Mouse (Mus musculus) urinary bladder, adult 18-20 months (tissue): ENCODE measurements around the gene Tango2.

Source experiments
- DNase-seq, 2 experiments: peaks; one replicate each; pipeline ENCODE4 v3.0.0; 2022; ENCODE audit warnings: low spot score in 2 of 2, mixed read lengths in 2 of 2

The Tango2 gene

DNA sequence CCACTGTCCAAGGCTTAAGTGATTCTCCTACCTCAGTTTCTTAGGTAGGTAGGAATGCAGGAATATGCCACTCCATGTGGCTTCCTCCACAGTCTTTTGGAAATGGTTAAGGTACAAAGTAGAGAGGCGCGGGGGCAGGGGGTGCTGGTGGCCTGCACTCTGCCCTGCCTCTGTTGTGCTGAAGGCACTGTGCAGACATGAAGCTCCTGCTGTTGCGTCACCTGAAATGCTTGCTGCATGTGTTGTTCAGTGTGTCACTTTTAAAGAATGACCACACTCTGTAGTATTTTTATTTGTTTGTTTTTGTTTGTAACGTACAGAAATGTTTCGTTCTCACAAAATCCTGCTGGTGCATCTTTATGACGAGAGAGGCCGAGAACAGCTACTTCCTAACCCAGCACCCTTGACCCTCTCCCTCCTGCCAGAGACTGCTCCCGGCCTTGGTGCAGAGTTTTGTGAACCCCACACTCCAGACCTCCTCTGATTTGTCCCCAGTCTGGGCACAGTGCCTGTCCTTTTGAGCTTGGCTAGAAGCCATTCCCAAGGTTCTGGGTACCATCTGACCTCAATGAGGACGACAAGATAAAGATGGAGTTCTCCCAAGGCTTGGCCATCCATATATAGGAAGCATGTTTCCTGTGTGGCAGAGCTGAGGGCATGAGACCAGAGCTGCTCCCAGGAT lies 35.3 kb upstream of the Tango2 start:
- DNase-seq, result no peak

DNA sequence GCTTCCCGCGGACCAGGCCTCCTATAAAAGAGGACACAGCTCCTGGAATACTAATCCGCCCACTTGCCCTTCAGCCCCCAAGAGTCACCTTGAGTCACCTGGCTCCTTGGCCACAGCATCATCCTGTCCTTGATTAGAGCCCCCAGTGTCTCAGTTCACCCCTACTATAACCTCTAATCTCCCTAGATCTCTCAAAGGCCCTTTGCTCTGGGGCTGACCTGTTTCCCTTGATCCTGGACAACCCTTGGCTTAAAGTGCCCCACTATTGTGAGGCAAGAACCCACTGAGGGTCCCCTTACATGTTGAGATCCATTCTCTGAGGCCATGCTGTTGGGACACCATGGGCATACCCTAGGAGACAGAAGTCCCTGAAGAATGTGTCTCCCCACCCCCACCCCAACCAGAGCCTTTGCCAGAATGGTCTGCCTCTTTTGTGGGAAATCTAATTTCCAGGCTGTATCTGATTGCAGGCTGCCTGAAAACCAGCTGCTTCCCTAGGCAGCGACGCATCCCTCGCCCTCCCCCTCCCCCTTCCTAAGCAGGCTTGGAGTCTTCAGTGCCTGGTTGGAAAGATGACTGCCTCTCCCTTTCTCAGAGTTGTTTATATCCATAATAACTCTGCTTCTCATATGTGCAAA lies 33.8 kb upstream of the Tango2 start:
- DNase-seq, result no peak

DNA sequence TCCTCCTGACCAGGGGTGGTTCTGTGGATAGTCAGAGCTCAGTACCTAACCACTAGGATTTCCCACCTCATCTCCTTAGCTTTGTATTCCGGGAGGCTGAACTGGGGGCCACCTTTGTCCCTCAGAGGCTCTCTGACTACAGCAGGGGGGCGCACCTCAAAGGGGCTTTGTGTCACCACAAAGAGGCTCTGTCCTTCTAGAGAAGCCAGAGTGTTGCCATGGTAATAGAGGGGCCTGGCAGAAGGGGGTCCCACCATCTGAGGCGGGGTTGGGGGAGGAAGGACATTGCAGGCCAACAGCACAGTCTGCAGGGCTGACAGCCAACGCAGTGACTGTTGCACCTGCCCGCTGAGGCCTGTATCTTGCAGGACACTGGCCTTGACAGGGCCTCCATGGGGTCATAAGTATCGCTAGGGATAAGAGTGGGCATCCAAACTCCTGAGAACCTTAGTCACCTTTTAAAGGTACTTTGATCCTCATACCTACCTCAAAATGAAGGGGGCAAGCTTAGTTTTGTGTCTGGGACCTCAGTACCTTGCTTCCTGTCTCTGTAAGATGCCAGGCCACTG lies 32.7 kb upstream of the Tango2 start:
- no peak for DNase-seq

DNA sequence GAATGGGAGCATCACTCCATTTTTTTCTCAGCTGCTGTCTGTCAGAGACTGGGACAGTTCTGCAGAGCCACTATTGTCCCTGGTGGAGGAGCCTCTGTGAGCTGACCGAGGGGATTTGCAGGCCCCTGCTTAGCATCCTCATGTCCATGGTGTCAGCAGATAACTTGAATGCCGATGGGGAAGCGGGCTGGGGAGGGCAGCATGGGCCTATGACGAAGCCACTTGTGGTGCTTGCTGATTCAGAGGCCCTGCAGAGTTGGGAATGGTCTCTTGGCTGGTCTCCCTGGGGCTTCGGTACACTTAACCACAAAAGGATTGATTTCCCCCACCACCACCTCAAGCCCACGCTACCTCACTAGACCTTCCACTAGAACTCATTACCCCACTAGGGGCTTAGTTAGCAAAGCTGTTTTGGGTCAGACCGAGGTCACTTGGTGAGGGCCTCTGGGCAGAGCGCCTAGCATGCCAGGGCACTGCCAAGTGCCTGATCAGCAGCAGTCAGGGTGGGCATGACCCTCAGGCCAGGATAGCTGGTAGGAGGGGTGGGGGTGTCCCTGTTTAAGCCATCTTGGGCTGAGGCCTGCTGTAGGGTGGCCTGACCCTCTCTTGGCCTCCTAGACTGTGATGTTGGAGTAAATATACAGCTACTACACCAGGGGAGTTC lies 31.6 kb upstream of the Tango2 start:
- no peak for DNase-seq

DNA sequence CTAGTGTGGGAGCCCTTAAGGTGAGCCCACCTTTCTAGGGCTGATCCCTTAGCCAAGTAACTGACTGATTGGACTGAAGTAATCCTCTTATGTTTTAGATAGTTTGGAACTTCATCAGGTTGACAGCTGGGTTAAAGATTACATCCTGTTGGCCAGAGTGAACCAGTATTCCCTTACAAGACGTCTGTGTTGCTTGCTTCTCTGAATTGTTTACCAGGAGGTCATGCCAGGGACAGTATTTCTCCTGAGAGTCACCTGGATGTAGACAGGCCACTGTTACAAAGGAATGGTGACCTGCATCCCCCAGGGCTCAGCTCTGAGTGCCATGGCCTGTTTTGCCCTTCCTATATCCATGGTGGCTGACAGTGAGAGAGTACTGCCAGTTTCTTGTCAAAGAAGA lies 30.6 kb upstream of the Tango2 start:
- DNase-seq, result no peak

DNA sequence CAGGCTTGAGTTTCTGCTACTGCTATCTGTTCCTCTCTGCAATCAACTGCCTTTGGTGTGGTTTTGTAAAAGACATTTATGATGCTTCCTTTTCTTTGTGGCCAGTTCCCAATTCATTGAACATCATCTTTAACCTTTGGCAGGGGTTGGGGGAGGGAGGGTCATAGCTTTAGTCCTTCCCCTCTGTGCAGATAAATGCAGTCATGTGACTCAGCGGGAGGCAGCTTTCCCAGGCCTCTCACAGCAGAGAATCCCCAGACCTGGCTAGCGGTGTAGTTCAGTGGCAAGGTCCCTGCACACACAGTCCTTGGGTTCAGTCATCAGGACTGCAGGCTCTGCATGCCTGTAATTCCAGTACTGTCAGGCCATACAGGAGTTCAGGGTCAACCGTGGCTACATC lies 29.3 kb upstream of the Tango2 start:
- DNase-seq, result no peak

DNA sequence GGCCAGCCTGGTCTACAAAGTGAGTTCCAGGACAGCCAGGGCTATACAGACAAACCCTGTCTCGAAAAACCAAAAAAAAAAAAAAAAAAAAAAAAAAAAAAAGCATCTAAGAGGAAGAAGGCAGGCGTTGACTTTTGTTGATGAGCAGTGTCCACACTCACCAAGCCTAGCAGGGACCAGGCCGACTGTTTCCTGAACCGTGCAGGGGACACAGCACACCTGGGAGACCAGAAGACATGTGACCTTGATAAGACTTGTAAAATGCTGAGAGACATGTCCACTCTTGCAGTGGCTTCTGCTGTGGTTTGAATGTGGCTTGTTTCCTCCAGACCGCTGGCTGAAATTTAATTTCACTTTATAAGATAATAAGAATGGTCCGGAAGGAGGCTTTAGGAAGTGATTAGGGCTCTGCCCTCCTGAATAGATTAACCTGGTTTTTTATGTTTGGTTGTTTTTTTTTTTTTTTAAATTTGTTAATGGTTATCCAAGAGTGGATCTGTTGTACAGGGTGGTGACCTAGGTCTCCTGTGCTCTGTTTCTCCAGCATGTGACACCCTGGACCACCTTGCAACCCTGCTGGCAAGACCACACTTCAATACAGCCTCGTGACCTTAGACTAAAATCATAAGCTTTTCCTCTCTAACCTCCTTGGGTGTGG lies 28.5 kb upstream of the Tango2 start:
- peak in 1 of 2 experiments; percentile 49 for DNase-seq

DNA sequence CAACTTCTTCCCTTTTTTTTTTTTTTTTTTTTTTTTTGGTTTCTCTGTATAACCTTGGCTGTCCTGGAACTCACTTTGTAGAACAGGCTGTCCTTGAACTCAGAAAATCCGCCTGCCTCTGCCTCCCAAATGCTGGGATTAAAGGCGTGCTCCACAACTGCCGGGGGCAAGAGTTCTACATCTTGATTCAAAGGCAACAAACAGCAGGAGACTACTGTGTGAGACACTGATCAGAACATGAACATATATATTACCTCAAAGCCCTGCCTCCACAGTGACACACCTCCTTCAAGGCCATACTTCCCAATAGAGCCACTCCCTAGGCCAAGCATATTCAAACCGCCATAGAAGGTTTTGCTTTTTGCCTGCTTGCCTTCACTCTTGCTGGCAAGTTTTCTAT lies 25.7 kb upstream of the Tango2 start:
- no peak for DNase-seq

DNA sequence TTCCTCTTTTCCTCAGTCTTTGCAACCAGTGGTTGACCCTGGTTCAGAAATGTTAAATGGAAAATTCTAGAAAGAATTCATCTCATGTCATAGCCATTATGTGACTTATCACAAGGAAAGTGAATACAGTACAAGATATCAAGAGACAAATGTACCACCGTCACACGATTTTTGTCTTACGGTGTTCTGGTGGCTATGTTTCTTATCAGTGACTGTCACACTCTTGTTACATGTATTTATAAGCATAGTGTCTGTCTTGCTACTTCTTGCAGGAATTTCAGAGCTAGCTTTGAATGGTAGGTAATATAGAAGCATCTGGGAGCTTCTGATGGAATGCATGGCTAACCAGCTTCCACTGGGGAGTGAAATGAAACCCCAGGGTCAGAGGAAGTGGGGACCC lies 22.3 kb upstream of the Tango2 start:
- no peak for DNase-seq

DNA sequence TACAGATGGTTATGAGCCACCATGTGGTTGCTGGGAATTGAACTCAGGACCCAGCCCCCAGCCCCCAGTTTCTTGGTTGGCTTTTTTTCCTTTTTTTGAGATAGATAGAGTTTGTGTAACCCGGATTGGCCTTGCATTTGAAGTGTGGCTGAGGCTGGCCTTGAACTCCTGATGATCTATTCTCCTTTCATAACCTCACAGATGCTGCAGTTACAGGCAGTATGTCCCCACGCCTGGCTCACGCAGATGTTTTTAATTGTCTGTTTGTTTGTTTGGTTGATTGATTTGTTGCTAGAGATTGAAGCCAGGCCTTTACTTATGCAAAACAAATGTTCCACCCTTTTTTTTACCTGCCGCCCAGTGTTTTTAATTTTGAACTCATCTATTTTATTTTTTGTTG lies 18.9 kb upstream of the Tango2 start:
- no peak for DNase-seq

DNA sequence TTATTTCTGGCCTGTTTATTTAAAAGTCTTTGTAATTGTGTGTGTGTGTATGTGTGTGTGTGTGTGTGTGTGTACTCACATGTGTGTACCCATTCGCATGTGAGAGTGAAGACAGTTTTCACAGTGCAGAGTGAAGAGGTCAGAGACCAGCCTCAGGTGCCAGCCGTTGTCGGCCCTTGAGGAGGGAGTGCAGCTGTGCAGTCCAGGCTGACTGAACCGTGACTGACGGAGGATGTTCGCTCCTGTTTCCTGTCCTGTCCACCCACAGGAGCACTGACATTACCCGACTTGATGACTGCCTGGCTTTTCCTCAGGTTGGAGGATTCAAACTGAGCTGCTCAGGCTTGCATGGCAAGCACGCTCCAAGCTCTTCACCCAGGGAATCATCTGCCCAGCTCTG lies 15.0 kb upstream of the Tango2 start:
- no peak for DNase-seq

DNA sequence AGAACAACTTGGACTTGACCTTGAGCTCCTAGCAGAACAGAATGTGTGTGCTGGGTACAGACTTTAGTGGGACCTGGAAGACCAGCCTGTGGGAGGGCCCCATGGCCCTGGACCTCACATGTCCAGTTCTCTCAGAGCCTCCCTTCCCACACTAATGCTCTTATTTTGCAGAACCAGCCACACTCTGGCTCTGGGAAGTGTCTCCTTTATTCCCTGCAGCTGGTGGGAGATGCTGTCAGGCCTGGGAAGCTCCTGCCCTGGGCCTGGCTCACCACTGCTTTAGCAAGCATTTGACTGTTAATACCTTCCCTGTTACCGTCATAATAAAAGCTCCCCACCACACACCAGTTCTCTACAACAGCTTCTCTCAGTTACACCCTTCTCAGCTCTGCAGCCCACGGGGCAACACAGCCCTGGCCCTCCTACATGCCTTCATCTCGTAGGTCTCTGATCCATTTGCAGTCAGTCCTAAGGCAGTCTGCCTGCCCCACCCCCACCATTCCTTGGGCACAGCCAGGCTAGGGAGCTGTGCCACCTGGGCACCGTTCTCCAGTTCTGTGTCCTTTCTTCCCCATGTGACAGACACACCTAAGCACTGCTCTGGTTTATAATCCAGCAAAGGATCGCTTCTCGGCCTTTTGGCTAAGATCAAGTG lies 12.4 kb upstream of the Tango2 start:
- DNase-seq, result no peak

DNA sequence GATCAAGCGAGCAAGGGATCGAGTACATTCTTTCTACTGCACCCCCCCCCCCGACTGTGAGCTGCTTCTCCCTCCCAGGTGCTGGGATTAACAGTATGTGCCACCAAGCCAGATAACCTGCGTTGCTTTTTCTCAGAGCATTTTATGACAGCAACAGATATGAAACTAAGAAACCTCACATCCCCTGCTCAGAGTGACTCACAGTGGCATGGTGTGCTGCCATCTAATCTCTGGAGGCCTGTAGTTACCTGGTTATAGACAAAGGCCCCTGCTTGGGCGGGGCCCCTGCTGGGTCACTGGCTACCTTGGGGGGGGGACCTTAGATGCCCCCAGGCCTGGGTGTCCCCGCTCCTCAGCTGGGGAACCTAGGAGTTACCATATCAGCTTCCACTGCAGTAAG lies 10.1 kb upstream of the Tango2 start:
- no peak for DNase-seq

DNA sequence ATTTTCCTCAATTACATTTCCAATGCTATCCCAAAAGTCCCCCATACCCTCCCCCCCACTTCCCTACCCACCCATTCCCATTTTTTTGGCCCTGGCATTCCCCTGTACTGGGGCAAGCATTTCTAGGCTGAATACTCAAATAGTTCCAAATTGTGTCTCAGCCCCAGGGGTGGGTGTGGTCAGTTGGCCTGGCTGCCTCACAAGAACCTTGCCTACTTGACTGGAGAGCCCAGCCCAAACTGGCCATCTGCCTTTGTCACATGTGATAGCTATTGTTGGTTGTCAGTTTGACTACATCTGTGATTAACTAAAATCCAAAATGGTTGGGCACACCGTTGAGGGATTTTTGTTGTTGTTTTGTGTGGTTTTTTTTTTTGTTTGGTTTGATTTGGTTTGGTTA lies 9.1 kb upstream of the Tango2 start:
- no peak for DNase-seq

DNA sequence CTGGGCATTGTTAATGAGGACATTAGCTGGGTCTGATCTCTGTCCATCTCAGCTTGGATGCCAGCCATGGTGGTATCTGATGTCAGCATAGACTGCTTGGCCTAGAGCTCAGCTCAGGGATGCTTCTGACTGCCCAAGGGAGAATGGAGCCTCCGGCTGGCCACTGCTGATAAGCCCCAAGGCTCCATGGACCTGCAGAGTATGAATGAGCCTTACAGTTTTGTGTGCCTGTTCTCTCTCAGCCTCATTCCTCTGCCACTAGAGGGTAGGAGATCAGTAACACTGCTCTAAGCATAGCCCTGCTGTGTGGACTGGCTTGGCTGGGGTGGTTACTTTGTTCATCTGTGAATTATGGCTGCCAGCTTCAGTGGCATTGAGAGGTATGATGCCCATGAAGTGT lies 5.2 kb upstream of the Tango2 start:
- no peak for DNase-seq

DNA sequence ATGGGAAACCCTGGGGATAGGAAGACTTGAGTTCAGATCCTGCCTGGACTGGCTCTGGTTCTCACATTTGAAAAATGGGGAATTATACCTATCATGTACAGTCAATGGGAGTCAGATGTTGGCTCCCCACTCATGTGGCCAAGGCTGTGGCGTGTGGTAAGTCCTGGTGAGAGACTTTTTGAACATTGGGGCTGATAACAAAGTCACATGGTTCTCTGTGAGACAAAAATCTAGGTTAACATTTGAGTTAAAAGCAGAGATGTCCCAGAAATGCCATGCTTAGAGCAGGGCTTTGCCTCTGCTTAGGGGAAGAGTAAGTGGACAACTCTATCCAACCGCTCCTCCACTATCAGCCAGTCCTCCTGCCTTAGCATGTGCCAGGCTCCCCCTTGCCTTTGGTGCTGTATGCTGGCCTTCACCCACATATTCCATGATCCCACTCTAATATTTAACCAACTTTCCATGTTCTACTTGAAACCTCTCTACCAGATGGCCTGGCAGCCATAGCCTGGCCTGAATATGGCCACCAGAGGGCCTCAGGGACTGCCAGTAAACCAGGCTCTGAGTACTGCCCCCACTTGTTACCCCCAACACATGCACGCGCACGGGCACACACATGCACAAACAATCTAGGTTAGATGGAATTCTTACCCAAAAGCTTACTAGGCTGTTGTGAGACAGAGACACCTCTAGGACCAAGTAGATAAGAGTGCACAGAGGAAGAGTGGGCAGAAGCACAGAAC lies 3.6 kb upstream of the Tango2 start:
- DNase-seq, result peak in 1 of 2 experiments; percentile 29

DNA sequence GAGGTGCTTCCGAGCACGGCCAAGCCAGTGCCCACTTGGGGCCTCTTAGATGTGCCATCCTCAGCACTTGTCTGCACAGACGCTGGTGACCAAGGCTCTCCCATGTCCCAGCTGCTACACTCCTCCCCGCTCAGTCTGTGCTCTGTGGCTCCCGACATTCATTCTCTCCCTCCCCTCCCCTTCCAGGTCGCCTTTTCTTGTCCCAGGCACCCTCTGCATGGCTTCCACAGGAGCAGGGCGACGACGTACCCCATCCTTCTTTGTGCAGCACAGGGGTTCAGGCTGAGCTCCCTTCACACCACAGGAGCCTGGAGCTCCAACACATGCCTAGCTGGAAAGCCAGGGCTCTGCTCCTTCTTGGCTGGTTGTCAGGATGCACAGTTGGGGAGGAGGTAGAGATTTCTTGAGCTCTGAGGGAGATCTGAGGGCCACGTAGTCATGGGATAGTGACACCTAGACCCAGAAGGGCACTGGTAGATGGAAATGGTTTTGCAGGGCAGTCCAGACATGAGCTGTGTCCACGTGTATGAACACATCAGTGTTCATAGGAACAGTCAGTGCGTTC lies 1.9 kb upstream of the Tango2 start:
- no peak for DNase-seq

DNA sequence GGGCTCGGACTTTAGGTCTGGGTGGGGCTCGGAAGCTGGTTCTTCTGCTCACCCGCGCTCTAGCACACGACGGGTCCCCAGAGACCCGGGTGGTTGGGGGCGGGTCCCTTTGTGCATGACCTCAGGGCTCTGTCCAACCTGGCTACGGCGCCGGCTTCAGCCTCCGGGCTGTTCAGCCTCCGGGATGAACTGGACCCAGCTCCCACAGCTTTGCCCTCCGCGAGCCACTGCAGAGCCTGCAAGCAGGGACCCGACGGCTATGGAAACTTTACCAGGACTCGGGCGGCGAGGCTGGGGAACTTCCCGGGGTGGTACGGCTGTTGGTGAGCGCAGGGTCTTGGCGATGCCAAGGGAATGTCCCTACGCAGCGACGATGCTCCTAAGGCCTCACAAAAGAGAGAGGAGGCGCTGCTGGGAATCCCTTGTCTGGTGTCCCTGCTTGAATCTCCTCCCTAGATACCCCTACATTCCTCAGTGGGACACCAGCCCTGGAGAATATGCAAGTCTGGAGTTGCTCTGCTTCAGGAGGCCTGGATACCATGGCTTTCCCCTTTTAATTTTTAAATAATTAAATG lies 785 bp upstream of the Tango2 start:
- DNase-seq, result no peak

DNA sequence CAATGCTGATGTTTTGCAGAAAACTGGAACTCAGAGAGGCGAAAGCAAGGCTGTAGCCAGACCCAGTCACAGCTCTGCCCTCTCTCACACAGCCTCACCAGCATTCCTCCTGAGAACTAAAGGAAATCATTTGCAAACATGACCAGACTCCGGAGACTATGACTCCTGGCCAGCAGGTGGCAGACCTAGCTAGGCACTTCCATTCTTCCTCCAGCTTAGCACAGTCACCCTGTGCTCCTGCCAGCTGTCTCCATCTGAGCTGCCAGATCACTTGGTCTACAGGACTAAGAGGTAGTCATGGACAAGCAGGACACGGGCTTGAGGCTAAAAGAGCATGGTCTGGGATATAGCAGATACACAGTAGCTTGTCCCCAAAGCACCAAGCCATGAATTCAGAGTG lies 2.7 kb downstream of the Tango2 start:
- DNase-seq, result peak; percentile 67 to 70

DNA sequence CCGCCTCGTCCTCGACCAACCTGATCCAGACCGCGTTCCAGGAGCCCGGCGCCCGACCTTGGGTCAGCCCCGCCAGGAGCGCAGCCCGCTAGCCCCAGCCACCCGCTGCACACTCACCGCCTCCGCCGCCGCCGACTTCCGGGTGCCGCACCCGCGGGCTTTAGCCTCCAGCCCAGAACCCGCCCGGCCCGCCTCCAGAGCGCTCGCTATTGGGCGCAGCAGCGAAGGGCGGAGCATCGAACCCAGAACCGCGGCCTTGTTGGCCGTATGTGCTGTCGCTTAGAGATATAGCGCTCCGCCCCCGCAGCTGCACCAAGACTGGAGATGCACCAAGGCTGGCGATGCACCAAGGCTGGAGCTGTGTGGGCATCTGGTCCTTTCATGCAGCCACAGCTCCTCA lies 4.1 kb downstream of the Tango2 start:
- DNase-seq, result peak; percentile 91 to 95
